Mouse (Mus musculus): Measurements from ENCODE around the gene Olfr205. TPM values are rescaled to one million over a fixed set of nuclear protein-coding genes. Genes with fewer than 3 reads are reported as not detected.
"Not testable (repeated sequence)": the region's sequence is repeated elsewhere in the genome, so short reads cannot be mapped to it uniquely, and the experiment has no call there.

Olfr205 gene
- not detected in 2 replicates for polyA plus RNA-seq (2014; fragmentation: Nextera tagmentation; extraction: Ambion mirVana)

DNA sequence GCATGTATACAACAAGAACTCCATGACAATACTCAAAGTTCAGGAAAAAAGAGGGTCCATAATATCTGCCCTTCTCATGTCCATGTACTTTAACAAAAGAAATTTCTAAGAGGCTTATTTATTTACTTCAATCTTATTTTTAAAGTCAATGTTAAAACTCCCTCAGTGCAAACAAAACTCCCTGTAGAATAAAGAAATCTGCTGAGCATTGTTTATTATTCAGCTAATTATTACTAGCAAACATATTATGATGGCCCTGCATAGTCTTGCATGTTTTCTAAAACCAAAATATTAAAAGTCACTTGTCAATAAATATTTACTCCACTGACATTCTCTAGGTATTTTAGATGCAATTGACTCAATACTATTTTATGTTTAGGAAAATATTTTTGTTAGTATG is at the start of gene Olfr205:
TSS of gene Olfr205 (minus strand) at position 101 of the 400 bp plus-strand sequence.
- no peak for DNase-seq (ENCODE audit: low spot score)
- no peaks in the 10 kb centered on the region for H3K4me1 ChIP-seq (replicated peaks; ENCODE audit: control insufficient read depth, insufficient read depth, low read length)
- H3K4me2 ChIP-seq (replicated peaks), result no peak within 1 kb of the TSS
- ATAC-seq (ENCODE audit: low FRiP score), result no peak
- H3K9ac ChIP-seq, result no peak within 1 kb of the TSS
- H3K36me3 ChIP-seq (replicated peaks; ENCODE audit: control insufficient read depth, insufficient read depth), result no peaks in the 10 kb centered on the region
- H3K27me3 ChIP-seq (ENCODE audit: control insufficient read depth, insufficient read depth, low read length), result no peaks in the 10 kb centered on the region
- H3K27ac ChIP-seq, result no peak within 1 kb of the TSS
- H3K9me3 ChIP-seq (ENCODE audit: control insufficient read depth, low read length), result no peaks in the 10 kb centered on the region
- no peak within 1 kb of the TSS for H3K4me3 ChIP-seq (replicated peaks; ENCODE audit: low read length)

- Histone ChIP-seq H3K4me1 (replicated peaks; ENCODE audit: control insufficient read depth, insufficient read depth, low read length) (no peaks in the 10 kb centered on the region), H3K9me3 (ENCODE audit: control insufficient read depth, low read length) (no peaks in the 10 kb centered on the region), H3K4me2 (replicated peaks) (no peak within 1 kb of the TSS), H3K27ac (no peak within 1 kb of the TSS), H3K36me3 (replicated peaks; ENCODE audit: control insufficient read depth, insufficient read depth) (no peaks in the 10 kb centered on the region), H3K27me3 (ENCODE audit: control insufficient read depth, insufficient read depth, low read length) (no peaks in the 10 kb centered on the region), H3K9ac (no peak within 1 kb of the TSS), H3K4me3 (replicated peaks; ENCODE audit: low read length) (no peak within 1 kb of the TSS)
- DNase-seq (ENCODE audit: low spot score) (no peak), ATAC-seq (ENCODE audit: low FRiP score) (no peak)
- 84% methylated on average over 2 of the region's 2 CpGs for whole genome bisulfite sequencing
Observed at GRCm38 (mm10) chr16:59363893-59364292, 33.0 kb upstream of the Olfr205 start, which contains the start of gene Olfr209. Olfr209 (minus strand) TSS chr16:59363993.

- no peaks in the 10 kb centered on the region for H3K9me3 ChIP-seq (ENCODE audit: control insufficient read depth, low read length)
- 86% methylated on average over 1 of the region's 1 CpGs for WGBS
- no peak for ATAC-seq (ENCODE audit: low FRiP score)
- DNase-seq (ENCODE audit: low spot score), result no peak
- H3K27ac ChIP-seq, result no peak within 1 kb of the TSS
- no peak within 1 kb of the TSS for H3K9ac ChIP-seq
- H3K27me3 ChIP-seq (ENCODE audit: control insufficient read depth, insufficient read depth, low read length), result no peaks in the 10 kb centered on the region
- no peaks in the 10 kb centered on the region for H3K36me3 ChIP-seq (replicated peaks; ENCODE audit: control insufficient read depth, insufficient read depth)
- H3K4me3 ChIP-seq (replicated peaks; ENCODE audit: low read length), result no peak within 1 kb of the TSS
- no peaks in the 10 kb centered on the region for H3K4me1 ChIP-seq (replicated peaks; ENCODE audit: control insufficient read depth, insufficient read depth, low read length)
- no peak within 1 kb of the TSS for H3K4me2 ChIP-seq (replicated peaks)
Observed at GRCm38 (mm10) chr16:59349146-59349545, 18.2 kb upstream of the Olfr205 start, which contains the start of gene Olfr206. Olfr206 (minus strand) TSS chr16:59349246.

DNA sequence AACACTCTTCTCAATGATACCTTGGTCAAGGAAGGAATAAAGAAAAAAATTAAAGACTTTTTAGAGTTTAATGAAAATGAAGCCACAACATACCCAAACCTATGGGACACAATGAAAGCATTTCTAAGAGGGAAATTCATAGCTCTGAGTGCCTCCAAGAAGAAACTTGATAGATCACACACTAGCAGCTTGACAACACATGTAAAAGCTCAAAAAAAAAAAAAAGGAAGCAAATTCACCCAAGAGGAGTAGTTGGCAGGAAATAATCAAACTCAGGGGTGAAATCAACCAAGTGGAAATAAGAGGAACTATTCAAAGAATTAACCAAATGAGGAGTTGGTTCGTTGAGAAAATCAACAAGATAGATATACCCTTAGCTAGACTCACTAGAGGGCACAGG is 7.7 kb downstream of the Olfr205 start:
- not testable (repeated sequence) for H3K4me3 ChIP-seq (replicated peaks; ENCODE audit: low read length); H3K27ac ChIP-seq; H3K9ac ChIP-seq; H3K4me2 ChIP-seq (replicated peaks); H3K4me1 ChIP-seq (replicated peaks; ENCODE audit: control insufficient read depth, insufficient read depth, low read length); DNase-seq (ENCODE audit: low spot score); H3K27me3 ChIP-seq (ENCODE audit: control insufficient read depth, insufficient read depth, low read length); ATAC-seq (ENCODE audit: low FRiP score); H3K9me3 ChIP-seq (ENCODE audit: control insufficient read depth, low read length); H3K36me3 ChIP-seq (replicated peaks; ENCODE audit: control insufficient read depth, insufficient read depth)
- WGBS, result 63% methylated on average over 1 of the region's 1 CpGs

GRCm38 (mm10) chr16:59318148-59318547 is 12.8 kb downstream of the Olfr205 start, which contains the start of gene Olfr204:
Olfr204 (minus strand) TSS chr16:59318248.
- no peak within 1 kb of the TSS for H3K27ac ChIP-seq
- H3K9me3 ChIP-seq (ENCODE audit: control insufficient read depth, low read length), result no peaks in the 10 kb centered on the region
- H3K27me3 ChIP-seq (ENCODE audit: control insufficient read depth, insufficient read depth, low read length), result no peaks in the 10 kb centered on the region
- ATAC-seq (ENCODE audit: low FRiP score) (no peak), DNase-seq (ENCODE audit: low spot score) (no peak)
- no peak within 1 kb of the TSS for H3K9ac ChIP-seq
- H3K4me1 ChIP-seq (replicated peaks; ENCODE audit: control insufficient read depth, insufficient read depth, low read length), result no peaks in the 10 kb centered on the region
- no peaks in the 10 kb centered on the region for H3K36me3 ChIP-seq (replicated peaks; ENCODE audit: control insufficient read depth, insufficient read depth)
- no peak within 1 kb of the TSS for H3K4me2 ChIP-seq (replicated peaks)
- no peak within 1 kb of the TSS for H3K4me3 ChIP-seq (replicated peaks; ENCODE audit: low read length)

DNA sequence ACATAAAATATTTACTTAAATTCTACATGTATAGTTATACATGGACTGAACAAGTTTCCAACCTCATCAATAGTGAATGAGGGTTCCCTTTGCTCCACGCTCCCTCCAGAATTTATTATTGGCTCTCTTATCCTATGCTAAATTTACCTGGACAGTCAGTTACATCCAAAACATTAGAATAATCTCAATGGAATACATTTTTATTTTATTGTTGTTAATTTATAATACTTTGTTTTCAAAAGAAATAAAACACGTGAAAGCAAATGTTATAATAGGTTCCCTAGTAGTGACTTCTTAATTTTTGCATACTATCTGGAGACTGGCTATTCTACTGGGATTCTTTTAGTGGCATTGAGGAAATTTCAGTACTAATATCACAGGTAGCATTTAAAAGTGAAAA is 32.4 kb downstream of the Olfr205 start, which contains the start of gene Olfr203:
TSS of gene Olfr203 (plus strand) at position 301 of the 400 bp plus-strand sequence.
- H3K9me3 ChIP-seq (ENCODE audit: control insufficient read depth, low read length), result no peaks in the 10 kb centered on the region
- no peaks in the 10 kb centered on the region for H3K27me3 ChIP-seq (ENCODE audit: control insufficient read depth, insufficient read depth, low read length)
- no peak within 1 kb of the TSS for H3K4me2 ChIP-seq (replicated peaks)
- H3K27ac ChIP-seq, result no peak within 1 kb of the TSS
- no peak for ATAC-seq (ENCODE audit: low FRiP score)
- H3K9ac ChIP-seq, result no peak within 1 kb of the TSS
- H3K4me1 ChIP-seq (replicated peaks; ENCODE audit: control insufficient read depth, insufficient read depth, low read length), result no peaks in the 10 kb centered on the region
- 87% methylated on average over 2 of the region's 2 CpGs for WGBS
- no peaks in the 10 kb centered on the region for H3K36me3 ChIP-seq (replicated peaks; ENCODE audit: control insufficient read depth, insufficient read depth)
- no peak within 1 kb of the TSS for H3K4me3 ChIP-seq (replicated peaks; ENCODE audit: low read length)
- DNase-seq (ENCODE audit: low spot score), result no peak

DNA sequence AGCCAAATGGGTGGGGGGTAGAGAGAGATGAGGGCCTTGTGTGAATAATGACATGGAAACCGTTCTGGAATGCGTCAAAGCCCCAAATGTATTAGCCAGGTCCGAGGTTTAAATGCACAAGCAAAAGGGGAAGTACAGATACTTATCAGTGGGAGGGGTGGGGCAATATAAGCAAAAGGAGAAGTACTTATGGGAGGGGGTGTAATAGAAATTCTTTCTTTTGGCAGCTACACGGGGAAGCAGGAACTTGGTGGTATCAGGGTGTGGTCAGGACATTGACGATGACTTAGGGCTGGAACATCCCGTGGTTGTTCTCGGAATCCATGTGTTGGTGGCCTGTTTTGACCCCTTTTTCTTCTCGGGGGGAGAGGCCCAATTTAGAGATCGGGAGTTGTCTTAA is 43.4 kb downstream of the Olfr205 start:
- not testable (repeated sequence) for H3K27me3 ChIP-seq (ENCODE audit: control insufficient read depth, insufficient read depth, low read length); DNase-seq (ENCODE audit: low spot score); H3K4me2 ChIP-seq (replicated peaks); H3K4me1 ChIP-seq (replicated peaks; ENCODE audit: control insufficient read depth, insufficient read depth, low read length); ATAC-seq (ENCODE audit: low FRiP score); H3K9me3 ChIP-seq (ENCODE audit: control insufficient read depth, low read length); H3K9ac ChIP-seq; H3K27ac ChIP-seq; H3K4me3 ChIP-seq (replicated peaks; ENCODE audit: low read length); H3K36me3 ChIP-seq (replicated peaks; ENCODE audit: control insufficient read depth, insufficient read depth)
- WGBS, result 84% methylated on average over 9 of the region's 9 CpGs

DNA sequence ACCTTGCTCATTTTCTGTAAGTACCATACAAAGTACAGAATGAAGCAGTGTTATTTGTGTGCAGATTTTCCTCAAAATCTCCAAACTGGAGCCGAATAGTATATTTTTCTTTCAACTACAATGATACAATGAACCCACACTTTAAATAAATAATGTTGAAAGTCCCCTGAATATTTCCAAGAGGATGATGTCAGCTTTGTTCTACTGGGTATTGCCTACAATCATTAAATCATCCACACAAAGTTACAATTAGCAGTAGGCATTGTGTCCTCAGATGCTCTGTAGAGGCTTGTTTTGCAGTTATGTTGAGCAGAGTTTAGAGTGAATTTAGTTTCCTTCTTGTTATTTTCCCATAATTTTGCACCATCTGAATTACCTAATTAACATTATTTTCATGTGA is 44.2 kb downstream of the Olfr205 start, which contains the start of gene Olfr202:
TSS of gene Olfr202 (minus strand) at position 101 of the 400 bp plus-strand sequence.
- Histone ChIP-seq H3K9me3 (ENCODE audit: control insufficient read depth, low read length) (no peaks in the 10 kb centered on the region), H3K9ac (no peak within 1 kb of the TSS), H3K36me3 (replicated peaks; ENCODE audit: control insufficient read depth, insufficient read depth) (no peaks in the 10 kb centered on the region), H3K27ac (no peak within 1 kb of the TSS), H3K27me3 (ENCODE audit: control insufficient read depth, insufficient read depth, low read length) (no peaks in the 10 kb centered on the region), H3K4me1 (replicated peaks; ENCODE audit: control insufficient read depth, insufficient read depth, low read length) (no peaks in the 10 kb centered on the region), H3K4me3 (replicated peaks; ENCODE audit: low read length) (no peak within 1 kb of the TSS), H3K4me2 (replicated peaks) (no peak within 1 kb of the TSS)
- no peak for DNase-seq (ENCODE audit: low spot score)
- no peak for ATAC-seq (ENCODE audit: low FRiP score)
- 88% methylated on average over 1 of the region's 1 CpGs for WGBS

DNA sequence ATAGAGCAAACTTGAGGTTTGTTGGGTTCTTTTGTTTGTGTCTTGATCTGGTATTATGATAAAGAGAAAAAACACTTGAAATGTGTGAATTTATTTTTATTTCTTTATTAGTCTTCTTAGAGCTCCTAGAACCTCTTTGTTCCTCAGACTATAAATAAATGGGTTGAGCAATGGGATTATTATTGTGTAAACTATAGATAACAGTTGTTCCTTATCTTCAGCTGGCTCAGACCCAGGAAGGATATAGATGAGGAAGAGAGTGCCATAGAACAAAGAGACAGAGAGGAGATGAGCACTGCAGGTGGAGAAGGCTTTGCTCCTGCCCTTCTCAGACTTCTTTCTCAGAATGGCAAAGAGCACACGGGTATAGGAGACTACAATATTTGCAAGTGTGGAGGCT is 47.5 kb downstream of the Olfr205 start:
- WGBS, result 75% methylated on average over 1 of the region's 1 CpGs
- H3K4me3 ChIP-seq (replicated peaks; ENCODE audit: low read length), result no peak overlapping the region
- no peak for ATAC-seq (ENCODE audit: low FRiP score)
- no peak overlapping the region for H3K27ac ChIP-seq
- no peaks in the 10 kb centered on the region for H3K27me3 ChIP-seq (ENCODE audit: control insufficient read depth, insufficient read depth, low read length)
- H3K4me1 ChIP-seq (replicated peaks; ENCODE audit: control insufficient read depth, insufficient read depth, low read length), result no peaks in the 10 kb centered on the region
- H3K9me3 ChIP-seq (ENCODE audit: control insufficient read depth, low read length), result no peaks in the 10 kb centered on the region
- DNase-seq (ENCODE audit: low spot score), result no peak
- no peaks in the 10 kb centered on the region for H3K36me3 ChIP-seq (replicated peaks; ENCODE audit: control insufficient read depth, insufficient read depth)
- no peak overlapping the region for H3K4me2 ChIP-seq (replicated peaks)
- no peak overlapping the region for H3K9ac ChIP-seq

DNA sequence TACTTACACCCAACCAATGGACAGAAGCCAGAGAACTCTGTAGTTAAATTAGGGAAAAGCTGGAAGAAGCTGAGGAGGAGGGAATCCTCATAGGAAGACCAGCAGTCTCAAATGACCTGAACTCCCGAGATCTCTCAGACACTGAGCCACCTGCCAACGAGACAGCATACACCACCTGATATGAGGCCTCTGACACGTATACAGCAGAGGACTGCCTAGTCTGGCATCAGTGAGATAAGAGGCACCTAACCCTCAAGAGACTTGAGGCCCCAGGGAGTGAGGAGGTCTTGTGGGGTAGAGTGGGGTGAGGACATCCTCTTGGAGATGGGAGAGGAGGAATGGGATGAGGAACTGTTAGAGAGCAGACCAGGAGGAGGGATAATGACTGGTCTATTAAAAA is 50.4 kb downstream of the Olfr205 start:
- no peak overlapping the region for H3K27ac ChIP-seq
- H3K9ac ChIP-seq, result no peak overlapping the region
- no peak overlapping the region for H3K4me3 ChIP-seq (replicated peaks; ENCODE audit: low read length)
- H3K4me2 ChIP-seq (replicated peaks), result no peak overlapping the region
- 86% methylated on average over 3 of the region's 3 CpGs for WGBS
- DNase-seq (ENCODE audit: low spot score) (no peak), ATAC-seq (ENCODE audit: low FRiP score) (no peak)
- no peaks in the 10 kb centered on the region for H3K9me3 ChIP-seq (ENCODE audit: control insufficient read depth, low read length)
- no peaks in the 10 kb centered on the region for H3K27me3 ChIP-seq (ENCODE audit: control insufficient read depth, insufficient read depth, low read length)
- H3K36me3 ChIP-seq (replicated peaks; ENCODE audit: control insufficient read depth, insufficient read depth), result no peaks in the 10 kb centered on the region
- H3K4me1 ChIP-seq (replicated peaks; ENCODE audit: control insufficient read depth, insufficient read depth, low read length), result no peaks in the 10 kb centered on the region

Measured in hindbrain, embryonic 14.5 days (tissue).